Mouse (Mus musculus) liver, embryonic 14.5 days (tissue): Measurements from ENCODE around the gene Slc30a2.

Source experiments
- CTCF ChIP-seq: IDR thresholded peaks from 2 replicates; pipeline ENCODE4 v1.5.1; 2016; ENCODE audit warnings: antibody characterized with exemption, low read depth, control low read depth
- EP300 ChIP-seq: IDR thresholded peaks from 2 replicates; pipeline ENCODE4 v1.6.1; 2016; ENCODE audit warnings: antibody characterized with exemption, low read depth

GRCm38 (mm10) chr4:134365280-134365679, 22.3 kb downstream of the Slc30a2 start:
- TF ChIP-seq CTCF = no peak
- no peak for TF ChIP-seq EP300
